Mouse (Mus musculus): ENCODE measurements around the gene Brdt.
"Not testable (repeated sequence)": the region's sequence is repeated elsewhere in the genome, so short reads cannot be mapped to it uniquely, and the experiment has no call there.

Brdt gene

DNA sequence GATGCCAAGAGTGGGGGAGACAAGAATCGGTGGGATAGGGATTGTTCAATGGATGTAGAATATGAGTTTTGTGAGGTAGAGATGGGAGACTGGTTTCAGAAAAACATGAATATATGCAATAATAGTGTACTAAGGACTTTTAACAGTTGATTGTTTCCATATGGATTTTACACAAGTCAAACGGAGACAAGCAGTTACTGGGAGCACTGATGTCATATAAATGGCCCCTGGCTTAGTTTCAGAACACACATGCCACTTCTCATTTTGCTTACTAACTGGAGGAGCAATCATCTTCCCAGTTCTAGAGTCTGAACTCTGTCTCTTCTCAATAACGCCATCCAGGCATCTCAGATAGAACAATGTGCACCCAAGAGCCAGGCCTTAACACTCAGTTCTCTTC, 9.4 kb downstream of the Brdt start:
- no peak for DNase-seq (ENCODE audit: low spot score)

DNA sequence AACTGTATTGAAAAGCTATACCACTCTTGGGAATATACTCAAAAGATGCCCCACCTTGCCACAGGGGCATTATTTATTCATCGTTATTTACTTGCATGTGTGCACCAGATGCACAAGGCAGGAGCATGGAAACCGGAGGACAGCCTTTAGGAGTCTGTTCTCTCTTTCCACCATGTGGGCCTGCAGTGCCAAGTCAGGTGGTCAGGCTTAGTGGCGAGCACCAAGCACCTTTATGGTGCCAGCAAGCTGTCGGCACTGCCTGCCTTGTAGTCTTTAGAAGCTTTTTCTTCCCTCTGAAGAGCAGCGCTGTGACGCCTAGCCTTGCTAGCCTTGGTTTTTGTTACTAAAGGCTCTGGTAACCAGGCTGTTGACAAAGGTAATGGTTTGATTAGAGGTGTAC, 11.9 kb downstream of the Brdt start:
- no peak for DNase-seq (ENCODE audit: low spot score)

DNA sequence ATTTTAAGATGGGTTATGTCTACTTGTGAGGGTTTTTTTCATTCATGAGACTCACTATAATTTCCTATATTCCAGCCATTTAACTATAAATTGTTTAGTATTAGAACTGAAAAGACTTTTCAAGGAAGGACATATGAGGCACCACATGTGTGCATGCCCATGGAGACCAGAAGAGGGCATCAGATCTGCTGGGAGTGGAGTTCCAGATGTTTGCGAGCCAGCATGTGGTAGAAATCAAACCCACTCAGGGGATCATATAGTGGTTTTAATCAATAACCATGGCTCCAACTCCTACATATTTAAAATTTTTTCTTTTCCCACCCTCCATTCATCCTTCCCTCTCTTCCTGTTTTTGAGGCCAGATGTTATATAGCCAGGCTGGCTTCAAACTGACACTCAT, 15.3 kb downstream of the Brdt start:
- DNase-seq (ENCODE audit: low spot score): no peak

DNA sequence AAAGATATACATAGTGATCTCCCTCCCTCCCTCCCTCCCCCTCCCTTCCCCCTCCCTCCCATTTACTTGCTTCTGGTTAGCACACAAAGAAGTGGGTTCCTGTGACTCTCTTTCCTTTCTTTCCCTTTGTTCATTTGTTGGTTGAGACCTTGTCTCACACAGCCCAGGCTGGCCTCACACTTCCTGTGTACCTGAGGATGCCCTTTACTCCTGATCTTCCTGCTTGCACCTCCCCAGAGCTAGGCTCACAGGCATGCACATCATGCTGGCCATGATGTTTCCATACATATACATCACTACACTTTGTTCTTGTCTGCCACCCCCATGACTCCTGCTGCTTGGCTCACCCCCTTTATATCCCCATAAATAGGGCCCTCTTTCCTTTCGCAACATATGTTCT, 21.6 kb downstream of the Brdt start:
- no peak for DNase-seq (ENCODE audit: low spot score)

DNA sequence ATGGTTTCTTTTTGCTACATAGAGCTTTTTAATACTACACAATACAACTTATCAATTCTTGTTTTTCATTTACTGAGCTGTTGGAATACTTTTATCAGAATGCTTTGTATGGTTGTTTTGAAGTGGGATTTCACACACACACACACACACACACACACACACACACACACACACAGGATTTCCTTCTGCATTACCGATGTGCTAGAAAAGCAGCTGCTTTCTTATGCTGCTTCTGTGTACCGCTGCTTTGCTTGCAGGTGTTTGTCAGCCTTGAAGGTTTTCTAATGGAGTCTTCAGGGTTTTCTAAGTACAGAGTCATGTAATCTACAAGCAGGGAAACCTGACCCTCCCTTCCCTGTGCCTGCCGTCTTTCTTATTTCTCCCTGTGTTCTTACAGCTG, 23.0 kb downstream of the Brdt start:
- DNase-seq (ENCODE audit: low spot score): no peak

DNA sequence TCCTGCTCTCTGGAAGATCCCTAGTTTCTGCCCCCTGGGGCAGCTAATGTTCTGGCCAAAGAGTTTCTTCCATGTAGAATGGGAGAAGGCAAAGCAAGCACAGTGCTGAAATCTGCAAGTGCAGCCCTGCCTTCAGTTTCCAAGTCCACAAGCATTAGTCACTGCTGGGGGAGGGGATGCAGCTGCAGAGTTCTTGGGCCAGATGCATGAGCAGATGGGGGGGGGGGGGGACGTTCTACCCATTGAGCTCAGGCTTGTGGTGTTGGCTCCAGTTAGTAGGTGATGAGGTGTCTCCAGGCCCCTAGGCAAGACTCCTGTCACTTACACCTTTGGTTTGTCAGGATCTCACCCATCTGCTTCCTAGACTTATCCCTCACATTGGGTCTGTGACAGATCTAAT, 24.8 kb downstream of the Brdt start:
- DNase-seq (ENCODE audit: low spot score): no peak

DNA sequence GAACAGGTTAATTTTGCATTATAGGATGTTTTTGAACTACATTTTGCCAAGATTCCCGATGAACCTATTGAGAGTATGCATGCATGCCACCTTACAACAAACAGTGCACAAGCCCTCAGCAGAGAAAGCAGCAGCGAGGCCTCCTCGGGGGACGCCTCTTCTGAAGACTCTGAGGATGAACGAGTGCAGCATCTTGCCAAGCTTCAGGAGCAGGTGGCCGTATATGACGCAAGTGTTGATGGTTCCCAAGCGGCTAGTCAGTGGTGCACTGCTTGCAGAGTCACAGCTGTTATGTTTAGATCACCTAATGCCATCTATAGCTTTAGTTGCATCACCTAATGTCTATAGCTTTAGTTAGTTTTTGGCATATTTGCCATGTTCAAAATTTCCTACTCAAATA, 26.8 kb downstream of the Brdt start:
- DNase-seq (ENCODE audit: low spot score): no peak

DNA sequence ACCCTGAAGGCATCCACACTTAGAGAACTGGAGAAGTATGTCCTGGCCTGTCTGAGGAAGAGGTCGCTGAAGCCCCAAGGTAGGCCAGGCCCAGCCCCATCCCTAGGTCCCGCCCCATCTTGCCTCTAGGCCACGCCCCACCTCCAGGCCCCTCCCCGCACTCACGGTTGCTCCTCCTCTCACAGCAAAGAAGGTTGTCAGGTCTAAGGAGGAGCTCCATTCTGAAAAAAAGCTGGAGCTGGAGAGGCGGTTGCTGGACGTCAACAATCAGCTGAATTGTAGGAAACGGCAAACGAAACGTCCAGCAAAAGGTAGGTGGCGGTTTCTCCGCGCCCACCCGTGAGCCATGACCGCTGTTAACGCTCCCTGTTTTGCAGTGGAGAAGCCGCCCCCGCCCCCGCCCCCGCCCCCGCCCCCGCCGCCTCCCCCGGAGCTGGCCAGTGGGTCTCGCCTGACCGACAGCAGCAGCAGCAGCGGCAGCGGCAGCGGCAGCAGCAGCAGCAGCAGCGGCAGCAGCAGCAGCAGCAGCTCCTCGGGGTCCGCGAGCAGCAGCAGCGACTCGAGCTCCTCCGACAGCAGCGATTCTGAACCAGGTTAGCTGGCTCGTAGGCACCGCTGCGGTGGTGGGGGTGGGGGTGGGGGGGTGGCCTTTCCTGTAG, 28.6 kb downstream of the Brdt start:
- peak; percentile 83 for DNase-seq (ENCODE audit: low spot score)

DNA sequence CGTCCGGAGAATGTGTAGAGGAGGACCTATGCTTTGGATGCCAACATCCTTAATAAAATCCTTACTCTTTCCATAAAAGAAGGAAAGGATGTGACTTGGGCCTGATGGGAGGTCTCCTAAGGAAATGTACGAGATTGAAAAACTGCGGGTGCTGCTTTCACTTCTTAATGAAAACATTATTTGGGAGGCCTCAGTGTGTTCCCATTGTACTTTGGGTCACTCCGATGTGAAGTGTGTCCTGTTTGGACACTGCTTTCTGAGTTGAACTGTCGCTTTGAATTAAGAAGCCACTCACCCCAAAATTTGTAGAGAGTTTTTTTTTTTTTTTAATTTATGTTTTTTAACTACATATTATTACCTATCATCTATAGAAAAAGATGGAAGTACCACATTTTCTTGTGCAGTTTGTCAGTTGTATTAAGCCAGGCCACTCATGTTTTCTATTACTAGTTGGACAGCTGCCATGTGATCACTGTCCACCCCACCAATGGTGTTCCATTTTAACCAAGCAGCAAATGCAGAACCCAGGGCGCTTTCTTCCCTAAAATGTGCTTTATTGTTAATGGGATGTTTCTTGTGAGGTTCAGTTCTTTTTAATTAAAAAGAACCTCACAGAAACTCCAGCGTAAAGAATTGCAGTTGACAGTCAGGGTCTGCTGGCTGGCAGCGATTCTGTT, 29.2 kb downstream of the Brdt start:
- no peak for DNase-seq (ENCODE audit: low spot score)

DNA sequence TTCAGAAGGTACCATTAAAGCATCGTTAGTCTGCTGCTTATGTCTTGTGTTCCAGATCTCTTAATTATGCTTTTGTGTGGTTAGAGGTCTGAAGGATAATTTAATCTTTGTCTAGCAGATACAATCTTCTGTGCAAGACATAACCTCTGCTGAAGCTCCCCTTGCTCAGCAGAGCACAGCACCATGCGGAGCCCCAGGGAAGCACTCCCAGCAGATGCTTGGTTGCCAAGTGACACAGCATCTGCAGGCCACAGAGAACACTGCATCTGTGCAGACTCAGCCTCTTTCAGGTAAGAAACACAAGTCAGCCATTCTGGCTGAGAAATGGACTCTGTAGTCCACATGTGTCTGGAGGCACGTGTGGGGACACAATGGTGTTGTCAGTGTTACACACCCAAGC, 39.1 kb downstream of the Brdt start:
- DNase-seq (ENCODE audit: low spot score): no peak

DNA sequence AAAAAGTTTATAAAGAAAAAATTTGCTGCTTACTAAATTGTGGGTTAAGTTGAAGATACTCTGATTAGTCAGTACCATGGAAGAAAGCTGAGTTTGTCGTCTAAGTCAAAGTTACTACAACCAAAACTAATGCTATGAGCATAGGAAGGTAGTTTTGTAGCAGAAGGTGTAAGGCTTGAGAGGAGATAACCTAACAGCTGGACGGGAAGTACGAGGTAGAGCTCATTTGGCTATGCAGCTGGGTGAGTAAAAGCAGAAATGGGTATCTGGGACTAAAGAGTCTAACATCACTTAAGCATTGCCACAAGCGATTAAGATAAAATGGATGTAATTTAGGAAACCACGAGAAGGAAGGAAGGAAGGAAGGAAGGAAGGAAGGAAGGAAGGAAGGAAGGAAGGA, 40.4 kb downstream of the Brdt start:
- DNase-seq (ENCODE audit: low spot score): no peak

DNA sequence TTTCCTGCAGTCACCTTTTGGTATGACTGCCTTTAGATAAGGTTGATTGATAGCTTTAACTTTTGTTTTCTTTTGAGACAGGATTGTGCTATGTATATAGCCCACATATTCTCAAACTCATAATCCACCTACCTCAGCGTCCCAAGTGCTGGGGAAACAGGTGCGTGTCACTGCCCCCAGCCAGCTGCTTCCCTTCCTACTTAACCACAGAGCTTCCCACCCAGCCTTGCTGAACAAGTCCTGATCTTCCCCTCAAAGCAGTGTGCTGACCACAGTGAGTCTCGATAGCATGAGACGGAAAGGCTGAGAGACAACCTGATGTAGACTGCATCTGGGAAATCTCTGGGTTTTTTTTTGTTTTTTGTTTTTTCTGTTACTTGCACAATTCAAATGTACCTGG, 42.3 kb downstream of the Brdt start:
- DNase-seq (ENCODE audit: low spot score): no peak

DNA sequence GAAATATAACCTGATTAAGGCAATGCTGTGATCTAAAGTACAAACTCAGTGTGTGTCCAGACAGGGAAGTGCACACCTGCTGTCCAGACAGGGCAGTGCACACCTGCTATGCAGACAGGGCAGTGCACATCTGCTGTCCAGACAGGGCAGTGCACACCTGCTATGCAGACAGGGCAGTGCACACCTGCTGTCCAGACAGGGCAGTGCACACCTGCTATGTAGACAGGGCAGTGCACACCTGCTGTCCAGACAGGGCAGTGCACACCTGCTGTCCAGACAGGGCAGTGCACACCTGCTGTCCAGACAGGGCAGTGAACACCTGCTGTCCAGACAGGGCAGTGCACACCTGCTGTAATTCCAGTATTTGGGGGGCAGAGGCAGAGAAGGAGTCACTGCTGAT, 55.5 kb downstream of the Brdt start:
- DNase-seq (ENCODE audit: low spot score): not testable (repeated sequence)

DNA sequence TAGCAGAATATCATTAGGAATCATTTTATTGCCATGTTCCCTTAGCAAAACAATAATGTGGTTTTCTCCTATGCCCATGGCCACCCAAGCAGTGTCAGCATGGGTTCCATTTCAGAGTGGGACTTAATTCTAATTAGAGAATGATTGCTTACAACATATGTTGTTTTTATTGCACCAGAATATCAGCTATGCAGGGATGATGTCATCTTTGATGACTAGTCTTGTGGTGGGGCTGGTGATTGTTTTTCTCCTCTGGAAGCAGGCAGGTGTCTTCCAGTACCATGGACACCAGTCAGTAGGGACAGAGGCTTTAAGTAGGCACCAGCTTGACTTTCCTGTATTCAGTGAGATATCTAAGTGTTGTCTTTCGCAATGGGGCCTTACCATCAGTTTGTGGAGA, 56.8 kb downstream of the Brdt start:
- DNase-seq (ENCODE audit: low spot score): no peak

DNA sequence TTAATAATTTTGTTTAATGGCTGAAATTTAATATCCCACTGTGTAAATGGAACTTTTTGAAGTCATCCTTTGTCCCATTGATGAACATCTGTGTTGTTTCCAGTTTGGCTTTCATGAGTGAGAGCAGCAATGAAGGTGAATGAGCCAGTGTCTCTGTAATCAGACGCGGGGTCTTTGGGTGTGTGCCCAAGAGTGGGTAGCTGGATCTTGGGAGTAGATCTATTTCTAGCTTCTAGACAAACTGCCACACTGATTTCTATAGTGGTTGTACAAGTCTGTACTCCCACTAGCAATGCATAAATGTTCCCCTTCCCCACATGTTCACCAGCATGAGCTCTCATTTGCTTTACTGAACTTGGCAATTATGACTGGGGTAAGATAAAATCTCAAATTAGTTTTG, 58.4 kb downstream of the Brdt start:
- DNase-seq (ENCODE audit: low spot score): no peak

DNA sequence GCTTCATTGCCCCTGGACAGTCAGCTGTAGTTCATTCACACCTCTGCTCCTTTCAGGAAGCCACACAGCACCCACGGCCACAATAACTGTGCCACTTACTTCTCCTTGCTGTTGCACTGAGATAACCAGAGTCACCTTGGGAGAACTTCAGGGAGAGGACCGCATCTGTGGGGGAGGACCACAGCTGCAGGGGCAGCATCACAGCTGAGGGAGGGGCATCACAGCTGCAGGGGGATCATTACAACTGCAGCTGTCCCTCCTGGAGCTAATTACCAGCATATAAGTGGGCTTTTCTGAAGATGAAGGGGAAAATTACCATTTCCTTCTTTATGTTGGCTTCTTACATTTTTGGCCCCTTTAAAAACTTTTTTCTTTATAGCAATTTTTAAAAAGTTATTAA, 63.5 kb downstream of the Brdt start:
- no peak for DNase-seq (ENCODE audit: low spot score)

DNA sequence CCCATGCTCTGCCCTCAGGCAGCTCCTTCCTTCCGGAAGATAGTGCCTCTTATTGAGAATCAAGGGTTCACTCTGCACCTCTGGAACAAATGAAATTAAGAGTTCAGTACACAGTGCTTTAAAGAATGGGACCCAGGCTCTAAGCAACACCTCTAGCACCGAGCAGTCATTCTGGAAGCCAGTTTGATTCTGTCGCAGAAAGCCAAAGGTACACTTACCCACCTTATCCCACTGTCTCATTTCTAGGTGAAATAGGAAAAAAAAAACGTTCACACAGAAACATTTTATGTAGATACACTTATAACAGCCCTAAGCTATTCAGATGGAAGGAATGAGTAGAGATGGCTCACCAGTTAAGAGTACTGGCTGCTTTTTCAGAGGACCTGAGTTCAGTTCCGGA, 71.5 kb downstream of the Brdt start, which contains the start of gene Ephx4:
Gene Ephx4 (plus strand): TSS at position 301 of the 400 bp plus-strand sequence.
- DNase-seq (ENCODE audit: low spot score): no peak

DNA sequence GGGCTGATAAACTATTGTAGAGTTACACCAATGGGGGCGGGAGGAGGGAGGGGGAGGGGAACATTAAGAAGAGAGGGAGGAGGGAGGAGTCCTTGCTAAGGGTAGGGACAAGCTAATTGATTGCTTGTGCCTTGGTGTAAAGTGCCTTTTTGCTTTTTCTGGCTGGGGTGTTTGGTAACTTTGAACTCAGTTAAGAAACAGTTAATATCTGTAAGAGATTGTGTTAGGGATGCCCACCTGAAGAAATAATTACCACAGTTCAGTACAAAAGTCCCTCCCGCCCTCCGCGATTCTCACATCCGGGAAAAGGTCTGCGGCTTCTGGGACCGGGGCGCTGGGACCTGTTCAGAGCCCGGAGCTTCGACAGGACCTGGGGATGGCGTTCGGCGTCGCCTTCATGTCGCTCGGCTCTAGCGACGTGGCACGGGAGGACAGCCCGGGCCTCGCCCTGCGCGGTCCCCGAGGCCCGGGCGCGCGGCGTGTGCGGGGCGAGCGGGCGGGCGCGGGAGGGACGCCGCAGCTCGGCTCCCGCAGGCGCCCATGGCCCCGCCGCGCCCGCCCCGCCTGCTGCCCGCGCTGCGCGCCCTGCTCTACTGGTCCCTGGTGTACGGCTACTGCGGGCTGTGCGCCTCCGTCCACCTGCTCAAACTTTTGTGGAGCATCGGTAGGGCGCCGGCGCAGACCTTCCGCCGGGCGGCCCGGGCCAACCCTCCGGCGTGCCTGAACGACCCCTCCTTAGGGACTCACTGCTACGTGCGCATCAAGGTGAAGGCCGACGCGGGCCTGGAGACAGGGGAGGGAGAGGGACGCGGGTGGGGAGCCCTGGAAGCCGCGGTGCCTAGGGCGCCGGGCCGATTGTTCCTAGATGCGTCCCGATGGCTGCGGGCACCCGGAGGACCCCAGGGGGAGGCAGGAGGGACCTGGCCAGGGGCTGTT, 72.3 kb downstream of the Brdt start:
- no peak for DNase-seq (ENCODE audit: low spot score)

DNA sequence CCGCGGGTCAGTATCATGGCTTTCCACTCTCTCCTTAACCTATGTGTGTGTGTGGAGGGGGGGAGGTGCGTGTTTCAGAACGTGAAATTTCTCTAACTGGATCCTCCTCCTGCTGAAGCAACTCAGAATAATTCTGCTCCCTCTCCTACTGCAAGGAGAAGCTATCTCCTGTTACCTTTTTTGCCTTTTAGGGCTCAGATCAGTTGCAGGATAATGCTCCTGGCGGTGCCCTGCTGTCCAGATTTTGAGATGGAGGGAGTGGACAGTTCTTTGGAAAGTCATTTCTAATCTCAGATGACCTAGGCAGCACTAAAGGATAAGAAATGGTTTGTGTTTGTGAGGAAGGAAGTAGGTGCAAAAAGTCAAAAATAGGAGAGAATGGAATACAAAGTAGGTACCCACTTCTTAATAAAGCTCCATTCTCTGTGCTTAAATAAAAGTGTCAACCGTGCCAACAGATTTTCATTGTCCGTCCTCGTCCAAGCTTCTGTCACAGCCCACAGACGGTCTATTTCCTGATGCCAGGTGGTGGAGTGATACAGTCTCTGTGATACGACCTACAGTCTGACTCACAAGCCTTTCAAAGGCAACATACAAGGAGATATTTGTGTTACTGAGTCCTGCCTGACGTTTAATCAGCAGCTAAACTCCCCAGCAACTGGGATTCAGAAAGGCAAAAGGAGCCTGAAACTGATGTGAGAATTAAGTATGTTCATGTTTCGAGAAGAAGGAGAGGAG, 73.2 kb downstream of the Brdt start:
- no peak for DNase-seq (ENCODE audit: low spot score)

DNA sequence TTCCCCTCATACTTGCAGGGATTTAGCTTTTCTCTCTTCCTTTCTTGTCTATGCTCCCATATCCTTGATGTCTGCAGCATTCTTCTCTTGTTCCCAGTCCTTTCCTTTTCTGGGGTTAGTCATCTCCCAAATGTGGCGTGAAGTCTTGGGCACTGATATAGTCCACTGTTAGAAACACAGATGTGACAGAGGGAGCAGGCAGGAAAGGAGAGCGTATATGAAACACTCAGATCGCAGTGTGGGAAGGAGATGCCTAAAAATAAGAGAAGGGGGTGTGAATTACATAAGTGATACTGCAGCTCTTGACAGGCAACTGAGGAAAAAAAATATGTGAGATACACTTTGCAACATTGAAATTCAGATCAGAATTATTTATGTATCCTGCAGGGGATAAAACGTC, 74.4 kb downstream of the Brdt start:
- DNase-seq (ENCODE audit: low spot score): no peak

DNA sequence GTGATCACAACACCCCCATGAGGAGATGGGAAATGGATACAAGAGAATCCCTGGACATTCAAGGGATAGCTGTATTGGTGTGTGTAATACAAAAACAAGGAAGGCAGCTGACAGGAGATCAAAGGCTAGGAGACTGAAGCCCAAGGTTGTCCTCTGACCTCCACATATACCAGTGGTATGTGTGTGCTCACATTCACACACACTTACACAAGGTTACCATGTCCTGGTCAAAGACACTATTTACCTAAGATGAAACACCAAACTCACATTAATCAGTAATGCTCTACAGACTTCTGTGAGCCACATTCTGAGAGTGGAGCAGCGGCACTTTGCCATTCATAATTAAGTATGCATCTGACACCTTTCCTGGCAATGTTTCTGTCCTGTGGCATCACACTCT, 79.3 kb downstream of the Brdt start:
- no peak for DNase-seq (ENCODE audit: low spot score)

DNA sequence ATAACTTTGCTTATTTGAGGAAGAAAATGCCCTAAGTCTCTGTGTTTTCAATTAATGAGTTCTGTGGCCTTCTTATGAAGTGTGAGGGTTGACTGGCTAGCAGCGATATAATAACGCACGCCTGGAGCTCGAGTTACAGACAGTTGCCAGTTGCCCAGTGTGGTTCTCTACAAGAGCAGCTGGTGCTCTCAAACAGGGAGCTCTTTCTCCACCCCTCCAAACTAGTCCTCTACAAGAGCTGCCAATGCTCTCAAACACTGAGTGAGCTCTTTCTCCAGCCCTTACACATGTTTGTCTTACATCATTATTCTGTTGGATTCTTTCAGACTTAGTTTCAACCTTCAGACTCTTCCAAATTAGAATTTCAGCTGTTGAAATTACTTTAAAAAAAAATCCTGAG, 80.4 kb downstream of the Brdt start:
- DNase-seq (ENCODE audit: low spot score): no peak

Data from ovary, adult 18-20 months (tissue).